Comparison of ENCODE assay signal across 8 mouse cellular contexts in genomic region chr13:59668501-59669093, GRCm38 (mm10). TPM values are rescaled to one million over a fixed set of nuclear protein-coding genes. Genes with fewer than 3 reads are reported as not detected.
DNase-seq lines count a peak whose midpoint lies in the region; TF ChIP-seq lines count a peak whose summit lies in the region.

No protein-coding gene starts in this region.

- no peak for DNase-seq in testis, postnatal 10 days (ENCODE audit: low spot score)
- peak; percentile 60 to 84 for DNase-seq in heart, adult 18-20 months
- peak; percentile 25 for DNase-seq in kidney, postnatal 10 days
- DNase-seq in urinary bladder, postnatal 36 days (ENCODE audit: low spot score in 2 of 2): peak; percentile 45 to 47
- DNase-seq in embryo, embryonic 10 days (ENCODE audit: low spot score): no peak
- no peak for DNase-seq in ovary, postnatal 36 days (ENCODE audit: low spot score)

- peaks cover 3% of the 10 kb centered on the region; the same call in 1 of the 2 replicates for H3K4me1 ChIP-seq in testis, adult 2 months (ENCODE audit: control insufficient read depth, insufficient read depth, low read length)
- peaks cover 61% of the 10 kb centered on the region for H3K4me1 ChIP-seq in megakaryocyte, embryonic 14.5 days

- no peaks in the 10 kb centered on the region for H3K27me3 ChIP-seq in testis, adult 2 months (ENCODE audit: control insufficient read depth, insufficient read depth, low read length)
- no peaks in the 10 kb centered on the region for H3K27me3 ChIP-seq in megakaryocyte, embryonic 14.5 days (replicated peaks)

- H3K9me3 ChIP-seq in megakaryocyte, embryonic 14.5 days: no peaks in the 10 kb centered on the region

- TF ChIP-seq POLR2A in testis, adult 2 months (IDR thresholded peaks at IDR 0.05; ENCODE audit: control insufficient read depth, low read depth, low read length): no peak

- peak overlapping the region; percentile 18; the same call in 1 of the 2 replicates for H3K27ac ChIP-seq in testis, adult 2 months (ENCODE audit: control insufficient read depth, insufficient read depth, low read depth, low read length)

- H3K4me3 ChIP-seq in testis, adult 2 months (ENCODE audit: control insufficient read depth, low read depth, low read length): no peak overlapping the region
- peak overlapping the region; percentile 85 for H3K4me3 ChIP-seq in megakaryocyte, embryonic 14.5 days (replicated peaks)

- TF ChIP-seq CTCF in testis, adult 2 months (IDR thresholded peaks at IDR 0.05; ENCODE audit: control insufficient read depth, insufficient read depth, insufficient replicate concordance, low read depth, low read length): no peak

- no peaks in the 10 kb centered on the region for H3K36me3 ChIP-seq in testis, adult 2 months (ENCODE audit: control insufficient read depth, insufficient read depth, low read length)
- peaks cover 35% of the 10 kb centered on the region for H3K36me3 ChIP-seq in megakaryocyte, embryonic 14.5 days (replicated peaks; ENCODE audit: low read length)

RNA-seq across cellular contexts. Expression of gene Golm1, which starts 7.0 kb away (rescaled TPM):
- polyA plus RNA-seq in testis, adult 2 months (2012; rRNA removed): 3.0 and 3.4 TPM in 2 replicates
- 10 to 100 TPM; 14.6 to 19.4 TPM for total RNA-seq in heart, adult 18-20 months (2021)
- 1.9 and 3.4 TPM in 2 replicates for polyA plus RNA-seq in megakaryocyte, embryonic 14.5 days (2012; ENCODE audit: insufficient read depth, low replicate concordance)

RNA-seq across cellular contexts. Expression of gene 4921517D22Rik, which starts 25.3 kb away (rescaled TPM):
- polyA plus RNA-seq in testis, adult 2 months (2012; rRNA removed): 23.4 and 24.2 TPM in 2 replicates
- total RNA-seq in heart, adult 18-20 months (2021): not detected
- polyA plus RNA-seq in megakaryocyte, embryonic 14.5 days (2012; ENCODE audit: insufficient read depth, low replicate concordance): not detected in 2 replicates

RNA-seq across cellular contexts. Expression of gene Spata31d1a, which starts 41.5 kb away (rescaled TPM):
- polyA plus RNA-seq in testis, adult 2 months (2012; rRNA removed): 111 and 122 TPM in 2 replicates
- not detected for total RNA-seq in heart, adult 18-20 months (2021)
- not detected in 2 replicates for polyA plus RNA-seq in megakaryocyte, embryonic 14.5 days (2012; ENCODE audit: insufficient read depth, low replicate concordance)

RNA-seq across cellular contexts. Expression of gene Spata31d1b, which starts 43.5 kb away (rescaled TPM):
- 118 and 120 TPM in 2 replicates for polyA plus RNA-seq in testis, adult 2 months (2012; rRNA removed)
- under 1 TPM in 1 of 2 experiments, not detected in 1; 0.05 TPM for total RNA-seq in heart, adult 18-20 months (2021)
- polyA plus RNA-seq in megakaryocyte, embryonic 14.5 days (2012; ENCODE audit: insufficient read depth, low replicate concordance): not detected in 2 replicates

Comparison
In these comparisons a context has a peak if more than half of its experiments do, and no peak if none do; other contexts are left out.
1. DNase-seq: peak in heart, adult 18-20 months (2 of 2), kidney, postnatal 10 days (single experiment) and urinary bladder, postnatal 36 days (2 of 2); none in testis, postnatal 10 days (single experiment), embryo, embryonic 10 days (single experiment) and ovary, postnatal 36 days (single experiment).
2. RNA of gene 4921517D22Rik, which starts 25.3 kb away (polyA plus RNA-seq): 23.4 to 24.2 TPM in testis, adult 2 months; not detected in megakaryocyte, embryonic 14.5 days; every median in the first group is over 10 times any median in the second.
3. RNA of gene Spata31d1a, which starts 41.5 kb away (polyA plus RNA-seq): 111 to 122 TPM in testis, adult 2 months; not detected in megakaryocyte, embryonic 14.5 days; every median in the first group is over 100 times any median in the second.